Mouse (Mus musculus) adrenal gland, adult (tissue): Measurements from ENCODE around the gene Glud1.

Experiments used
- DNase-seq, 2 experiments: peaks; one replicate each; pipeline ENCODE4 v3.0.0; 2022 to 2023; ENCODE audit warnings: low spot score in 1 of 2; ENCODE audit not compliant: inconsistent age in 2 of 2

Gene Glud1

DNA sequence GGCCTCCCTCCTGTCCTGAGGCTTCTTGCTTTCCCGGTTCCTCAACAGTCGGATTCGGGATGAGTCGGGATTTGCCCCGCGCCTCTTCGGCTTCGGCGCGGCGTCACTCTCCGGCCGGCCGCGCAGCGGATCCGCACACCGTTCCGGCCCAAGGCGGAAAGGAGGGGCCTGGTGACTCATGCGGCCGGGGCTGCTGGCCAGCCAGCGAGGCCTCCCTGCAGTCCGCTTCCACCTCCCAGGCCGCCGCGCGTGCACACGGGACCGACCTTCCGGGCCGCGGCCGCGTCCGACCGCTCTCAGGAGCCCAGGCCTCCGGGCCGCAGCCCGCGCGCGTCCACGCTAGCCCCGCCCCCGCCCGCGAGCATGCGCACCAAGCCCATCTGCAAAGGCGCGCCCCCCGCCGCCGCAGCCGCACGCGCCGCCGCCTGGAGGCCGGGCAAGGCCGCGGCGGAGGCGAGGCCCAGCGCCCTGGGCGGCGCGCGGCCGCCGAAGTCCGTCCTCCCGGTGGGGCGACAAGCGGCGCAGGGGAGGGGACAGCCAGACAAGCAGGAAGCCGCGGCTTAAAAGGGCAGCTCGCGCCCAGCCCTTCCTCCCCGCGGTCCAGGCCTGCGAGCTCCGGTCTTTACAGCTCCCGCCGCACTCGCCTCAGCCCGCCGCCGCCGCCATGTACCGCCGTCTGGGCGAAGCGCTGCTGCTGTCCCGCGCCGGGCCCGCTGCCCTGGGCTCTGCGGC, at the start of gene Glud1, which contains the start of gene Shld2:
TSS of gene Glud1 (plus strand) at position 494 of the 732 bp plus-strand sequence.
TSS of gene Shld2 (minus strand) at position 260 of the 732 bp plus-strand sequence.
- peak; percentile 98 for DNase-seq

DNA sequence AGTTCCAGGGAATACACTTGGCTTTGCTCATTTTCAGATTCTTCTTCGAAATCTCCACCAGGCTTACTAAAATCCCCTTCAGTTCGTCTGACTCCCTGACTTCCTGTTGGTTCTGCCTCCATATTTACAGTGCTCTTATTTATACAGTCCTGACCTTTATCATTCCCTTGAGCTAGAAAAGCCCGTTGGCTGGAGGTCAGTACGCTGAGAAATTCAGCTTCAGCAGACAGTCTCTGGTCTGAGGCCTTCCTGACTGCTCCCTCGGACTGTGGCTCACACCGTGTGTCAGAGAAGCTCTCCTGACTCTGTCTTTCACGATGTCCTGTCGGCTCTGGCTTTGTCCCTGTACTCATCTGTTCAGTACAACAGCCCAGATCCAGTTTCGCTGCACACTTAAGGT, 42.5 kb upstream of the Glud1 start:
- peak; percentile 28 to 72 for DNase-seq

DNA sequence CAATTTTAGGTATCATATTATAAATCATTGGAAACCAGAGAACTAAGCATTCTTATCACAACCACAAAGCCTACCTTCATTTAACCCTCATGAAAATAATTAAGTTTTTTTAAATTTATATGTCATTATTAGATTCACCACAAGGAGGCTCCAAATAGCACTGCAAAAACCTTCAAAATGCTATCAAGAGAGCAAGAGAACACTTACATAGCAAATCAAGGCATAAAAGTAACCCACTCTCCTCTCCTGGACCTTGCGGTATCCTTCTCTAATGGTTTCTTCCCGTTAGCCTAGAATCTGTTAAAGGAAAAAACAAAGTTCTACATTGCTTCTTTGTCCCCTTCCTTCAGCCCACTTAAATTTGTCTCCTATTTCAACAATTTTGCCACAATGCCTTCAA, 37.2 kb upstream of the Glud1 start:
- DNase-seq = peak in 1 of 2 experiments; percentile 47

DNA sequence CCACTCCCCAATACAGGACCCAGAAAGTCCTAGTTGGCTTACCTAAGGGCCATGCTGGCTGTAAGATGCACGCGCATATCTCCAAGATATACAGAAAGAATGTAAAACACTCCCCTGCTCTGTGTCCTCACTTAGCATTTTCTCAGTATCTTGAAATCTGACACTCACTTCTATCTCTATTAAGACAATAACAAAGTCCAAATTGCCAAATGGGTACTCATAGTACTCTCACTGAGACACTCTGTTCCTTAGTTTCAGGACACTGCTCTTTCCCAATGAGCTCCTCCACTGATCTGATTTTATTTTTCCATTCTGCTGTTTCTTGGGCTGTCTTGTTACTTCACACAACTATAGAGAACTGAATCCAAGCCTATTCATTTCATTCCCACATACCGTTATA, 36.4 kb upstream of the Glud1 start:
- no peak for DNase-seq

DNA sequence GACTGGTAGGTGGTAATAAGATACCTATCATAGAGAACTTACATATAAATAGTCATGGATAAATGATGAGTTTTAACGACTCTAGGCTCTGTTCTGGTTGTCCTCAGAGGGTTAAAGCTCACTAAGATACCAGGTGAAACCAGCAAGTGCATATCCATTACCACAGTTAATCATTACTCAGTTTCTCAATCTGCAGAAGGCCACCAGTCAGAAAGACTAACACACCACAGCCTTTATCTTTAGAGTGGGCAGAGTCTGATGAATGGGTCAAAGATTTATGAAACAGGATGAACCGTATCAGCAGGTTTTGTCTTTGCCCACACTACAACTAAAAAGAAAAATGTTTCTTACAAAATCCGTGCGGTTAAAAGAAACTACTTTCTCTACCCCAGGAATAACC, 35.3 kb upstream of the Glud1 start:
- DNase-seq = no peak

DNA sequence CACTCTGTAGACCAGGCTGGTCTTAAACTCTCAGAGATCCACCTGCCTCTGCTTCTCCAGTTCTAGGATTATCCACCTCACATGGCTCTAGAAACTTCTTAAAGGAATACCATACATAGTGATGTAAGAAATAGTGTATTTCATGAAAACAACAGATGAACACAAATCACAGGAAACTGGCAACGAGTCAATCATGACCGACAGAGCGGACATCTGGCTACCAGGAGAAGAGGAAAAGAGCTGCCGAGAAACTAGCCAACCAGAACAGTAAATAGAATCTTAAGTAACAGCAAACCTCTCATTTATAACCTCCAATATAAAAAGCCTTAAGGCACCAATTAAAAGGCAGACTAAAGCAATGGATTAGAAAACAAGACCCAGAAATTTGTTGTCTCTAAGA, 30.8 kb upstream of the Glud1 start:
- no peak for DNase-seq

DNA sequence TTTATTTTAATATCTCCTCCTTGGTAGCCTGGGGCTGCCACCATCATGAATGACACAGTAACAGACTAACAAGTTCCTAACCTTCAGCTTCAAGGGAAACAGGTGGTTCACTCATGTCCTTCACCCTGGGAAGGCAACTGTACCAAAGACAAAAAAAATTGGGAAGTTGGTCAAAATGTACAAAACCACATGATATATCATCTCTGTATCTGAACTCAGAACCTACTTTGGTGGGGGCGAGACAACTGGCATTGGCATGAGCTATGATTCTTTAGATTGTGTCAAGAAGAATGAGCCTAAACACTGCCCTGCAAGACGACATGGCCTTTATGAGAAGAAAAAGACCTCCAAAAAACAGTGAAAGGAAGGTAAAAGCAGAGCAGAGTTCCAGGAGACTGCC, 29.7 kb upstream of the Glud1 start:
- DNase-seq = no peak

DNA sequence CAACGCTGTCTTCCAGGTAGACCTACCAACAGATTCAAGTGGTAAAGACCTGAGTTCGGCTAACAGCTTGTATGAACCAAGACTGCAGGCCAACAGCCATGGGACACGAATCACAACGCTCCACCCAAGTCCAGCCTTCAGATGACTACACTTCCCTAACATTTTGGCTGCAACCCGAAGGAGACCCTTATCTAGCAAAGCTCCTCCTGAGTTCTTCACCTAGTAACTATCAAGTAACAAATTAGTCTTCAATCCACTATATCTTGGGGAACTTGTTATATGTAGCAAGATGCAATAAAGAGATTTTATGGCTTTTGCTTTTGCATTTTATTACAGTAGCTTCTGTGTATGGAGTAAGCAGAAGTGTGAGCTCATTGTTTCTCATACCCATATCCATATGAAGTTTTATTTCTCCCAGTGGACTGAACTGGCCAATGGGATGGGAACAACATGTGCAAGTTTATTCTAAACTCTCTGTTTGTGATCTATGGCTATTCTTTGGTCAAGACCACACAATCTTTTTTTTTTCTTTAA, 28.7 kb upstream of the Glud1 start:
- no peak for DNase-seq

DNA sequence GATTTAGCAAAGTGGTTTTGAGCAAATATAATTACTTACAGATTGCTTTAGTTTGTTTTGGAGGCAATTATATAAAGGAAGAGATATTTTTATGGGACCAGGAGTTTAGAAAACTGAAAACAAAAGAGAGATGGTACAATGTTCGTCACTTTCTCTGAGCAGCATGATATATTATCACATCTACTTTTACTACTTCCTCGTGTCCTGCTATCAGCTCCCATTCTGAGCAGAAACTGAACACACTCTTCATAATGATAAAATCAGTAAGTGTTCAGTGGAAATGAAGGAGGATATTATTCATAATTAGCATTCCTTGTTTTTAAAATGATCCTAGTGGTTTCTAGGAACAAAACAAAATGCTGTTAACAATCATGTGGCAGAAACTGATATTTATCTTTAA, 22.1 kb upstream of the Glud1 start:
- no peak for DNase-seq

DNA sequence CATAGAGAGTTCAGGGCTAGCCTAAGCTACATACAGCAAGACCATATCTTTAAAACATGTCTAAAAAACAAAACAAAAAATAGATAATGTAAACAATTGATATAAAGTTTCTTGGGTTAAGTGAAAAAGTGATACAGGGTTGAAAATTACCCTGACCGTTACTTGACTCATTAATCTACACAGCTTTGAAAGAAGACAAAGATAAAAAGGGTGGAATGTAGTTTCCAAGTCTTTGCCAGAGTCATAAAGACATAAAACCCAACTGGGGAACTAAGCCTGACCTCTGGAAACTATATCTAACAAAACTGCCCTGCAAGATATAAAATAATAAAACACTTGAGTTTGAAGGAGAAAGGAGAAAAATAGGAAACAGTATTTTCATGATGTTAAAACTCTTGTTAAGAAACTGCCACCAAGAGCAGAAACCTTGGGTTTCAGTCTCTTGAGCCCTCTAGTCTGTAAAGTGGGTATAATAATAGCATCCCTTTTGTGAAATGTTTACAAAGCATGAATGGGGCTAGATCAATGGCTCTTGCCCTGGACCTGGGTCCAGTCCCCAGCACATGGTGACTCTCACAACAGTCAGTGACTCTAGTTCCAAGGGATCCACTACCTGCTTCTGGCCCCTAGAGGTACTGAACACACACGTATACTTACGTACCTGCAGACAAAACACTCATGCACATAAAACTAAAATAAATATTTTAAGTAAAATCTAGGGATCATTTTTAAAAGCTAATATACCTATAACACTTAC, 21.1 kb upstream of the Glud1 start:
- DNase-seq = no peak

DNA sequence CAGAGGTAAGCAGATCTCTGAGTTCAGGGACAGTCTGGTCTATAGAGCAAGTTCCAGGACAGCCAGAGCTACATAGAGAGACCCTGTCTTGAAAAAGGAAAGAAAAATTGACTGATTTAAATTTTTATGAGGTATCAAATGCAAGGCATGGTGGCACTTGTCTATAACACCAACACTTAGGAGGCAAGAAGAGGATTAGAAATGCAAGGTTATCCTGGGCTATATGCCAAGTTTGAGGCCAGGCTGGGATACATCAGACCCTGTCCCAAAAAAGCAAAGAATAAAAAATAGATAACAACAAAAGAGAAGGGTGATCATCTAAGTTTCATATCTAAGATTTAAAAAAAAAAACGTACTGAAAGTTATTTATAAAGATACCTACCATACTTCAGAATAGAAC, 20.3 kb upstream of the Glud1 start:
- no peak for DNase-seq

DNA sequence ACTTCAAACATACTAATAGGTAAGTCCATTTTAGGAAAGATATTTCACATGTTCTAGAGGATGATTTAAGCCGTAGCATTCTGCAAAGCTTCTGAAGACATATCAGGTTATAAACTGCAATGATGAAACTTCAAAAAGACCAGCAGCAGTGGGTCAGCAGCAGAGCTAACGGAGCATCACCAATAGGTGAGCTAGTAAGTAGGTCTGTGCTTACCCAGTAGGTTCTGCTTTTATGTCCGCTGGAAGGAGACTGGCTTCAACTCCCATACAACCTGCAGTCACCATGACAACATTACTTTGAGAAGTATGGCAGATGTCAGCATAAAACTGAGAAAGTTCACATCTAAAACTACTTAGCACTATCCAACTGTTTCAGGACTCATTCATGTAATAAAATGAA, 16.9 kb upstream of the Glud1 start:
- DNase-seq = no peak

DNA sequence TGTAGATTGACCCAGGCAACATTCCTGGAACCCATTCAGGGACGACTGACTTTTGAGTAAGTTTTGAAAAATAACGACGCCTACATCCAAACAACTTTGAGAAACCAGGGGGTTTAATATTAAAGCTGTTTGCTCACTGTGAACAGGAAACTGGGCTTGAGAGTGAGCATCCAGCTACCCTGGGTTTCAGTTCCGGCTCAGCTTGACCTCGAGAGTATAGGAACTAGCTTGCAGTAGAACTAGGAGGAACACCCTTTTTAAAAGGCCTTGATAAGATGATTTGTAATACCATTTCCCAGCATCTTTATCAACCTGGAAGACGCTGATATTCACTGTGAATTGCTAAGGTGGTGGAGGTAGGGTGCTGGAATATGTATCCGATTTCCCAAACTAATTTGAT, 14.2 kb upstream of the Glud1 start:
- DNase-seq = no peak

DNA sequence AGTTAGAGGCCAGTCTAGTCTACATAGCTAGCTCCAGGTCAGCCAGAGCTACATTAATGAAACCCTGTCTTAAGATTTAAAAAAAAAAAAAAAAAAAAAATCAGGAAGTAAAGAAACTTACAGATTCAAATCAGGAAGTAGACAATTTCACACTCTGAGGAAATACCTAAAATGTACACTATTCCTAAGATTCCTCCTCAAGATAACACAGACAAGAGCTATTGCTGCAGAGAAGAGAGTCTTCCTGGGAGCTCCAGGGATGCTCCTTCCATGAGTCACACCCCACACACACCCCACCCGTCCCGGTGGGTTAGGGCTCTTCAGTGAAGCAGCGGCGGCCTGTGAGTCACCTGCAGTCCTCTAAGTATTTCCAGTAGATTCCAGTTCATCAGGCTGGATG, 13.5 kb upstream of the Glud1 start:
- peak; percentile 71 to 72 for DNase-seq

DNA sequence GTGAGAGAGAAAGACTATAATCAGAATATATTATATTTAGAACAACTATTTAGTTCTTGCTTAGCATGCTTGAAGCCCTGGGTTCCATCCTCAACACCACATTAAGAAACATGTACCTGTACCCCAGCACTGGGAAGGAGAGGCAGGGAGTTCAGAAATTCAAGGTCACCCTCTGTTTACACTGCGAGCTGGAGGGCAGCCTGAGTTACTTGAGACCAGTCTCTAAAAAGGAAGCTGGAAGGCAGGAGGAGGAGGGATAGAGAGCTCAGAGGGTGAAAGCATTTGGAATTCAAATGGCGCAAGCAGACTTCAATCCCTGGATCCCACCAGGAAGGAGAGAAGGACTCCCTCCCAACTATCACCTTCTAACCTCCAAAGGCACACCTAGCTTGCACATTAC, 12.9 kb upstream of the Glud1 start:
- DNase-seq = peak in 1 of 2 experiments; percentile 44

DNA sequence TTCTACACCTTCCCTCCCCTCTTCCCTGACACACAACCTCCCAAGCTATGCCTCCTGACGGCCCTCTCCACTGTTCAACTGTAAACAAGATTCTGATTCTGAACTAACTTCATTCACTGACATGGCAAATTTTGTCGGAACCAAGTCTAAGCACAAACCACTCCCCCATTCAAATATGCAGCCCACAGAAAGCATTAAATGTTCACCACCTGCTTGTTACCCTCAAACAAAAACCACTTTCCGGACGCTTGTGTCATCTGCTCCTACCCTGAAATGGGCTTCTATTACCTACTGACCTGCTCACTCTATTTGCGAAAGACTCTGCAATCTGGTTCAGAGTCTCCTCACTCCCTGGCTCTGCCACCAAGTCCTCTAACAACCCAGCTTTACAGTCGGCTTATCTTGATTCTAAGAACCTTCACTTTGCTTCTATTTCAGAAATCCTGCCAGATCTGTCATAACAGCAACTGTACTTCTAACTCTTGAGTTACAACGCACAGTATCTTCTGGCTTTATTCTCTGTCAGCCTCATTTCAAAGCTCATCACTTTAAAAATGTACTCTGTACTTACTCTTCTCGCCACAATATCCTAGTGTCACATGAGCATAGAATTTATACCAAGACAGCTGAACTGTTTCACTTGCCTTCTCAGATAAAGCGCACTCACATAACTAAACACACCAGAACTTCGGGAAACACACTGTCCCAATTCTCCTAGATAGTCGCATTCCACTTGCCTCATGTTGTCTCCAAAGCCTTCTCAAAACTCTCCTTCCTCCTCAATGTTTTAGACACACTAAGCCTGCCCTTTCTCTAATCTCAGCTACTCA, 11.4 kb upstream of the Glud1 start:
- DNase-seq = no peak

DNA sequence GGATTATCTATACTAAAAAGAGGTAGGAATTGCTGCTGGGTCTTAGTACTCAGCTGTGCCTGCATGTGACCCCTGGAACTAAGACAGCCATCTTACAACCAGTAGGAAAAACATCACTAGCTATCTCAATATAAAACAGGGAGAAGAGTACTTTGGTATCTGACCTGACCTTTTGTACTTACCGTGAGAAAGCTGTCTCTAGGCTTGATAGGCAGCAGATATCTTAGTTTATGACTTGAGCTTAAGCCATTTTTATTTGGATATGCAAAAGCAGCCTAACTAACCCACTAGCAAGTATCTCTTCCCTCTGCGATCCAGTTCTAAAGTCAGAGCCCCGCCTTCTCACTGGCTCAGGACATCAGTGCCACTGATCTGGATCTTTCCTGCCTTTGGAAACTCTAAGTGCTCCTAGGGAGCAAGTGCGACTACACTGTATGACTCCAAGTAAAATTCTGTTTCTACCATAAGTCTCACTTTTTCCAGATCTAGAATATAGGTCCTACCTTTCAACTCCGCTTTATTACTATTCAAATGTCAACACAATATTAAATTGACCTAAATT, 7.8 kb upstream of the Glud1 start:
- no peak for DNase-seq

DNA sequence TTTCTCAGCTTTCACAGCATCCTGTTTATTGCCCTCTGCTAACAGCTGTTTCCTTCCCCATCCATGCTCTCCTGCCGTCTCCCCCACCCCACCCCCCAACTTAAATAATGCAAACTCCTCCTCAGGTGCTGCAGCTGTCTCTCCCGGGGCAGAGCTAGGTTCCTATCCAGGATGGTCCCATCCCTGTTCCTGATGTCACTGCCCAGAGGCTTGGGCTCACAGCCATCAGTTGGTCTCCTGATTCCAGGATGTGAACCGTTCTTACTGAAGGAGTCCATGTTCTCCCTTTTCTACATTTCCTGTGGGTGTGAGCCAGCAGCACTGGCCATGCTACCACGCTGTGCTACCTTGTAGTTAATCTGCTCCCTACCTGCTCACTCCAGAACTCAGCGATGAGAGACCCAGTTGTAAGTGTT, 7.3 kb upstream of the Glud1 start:
- DNase-seq = no peak

DNA sequence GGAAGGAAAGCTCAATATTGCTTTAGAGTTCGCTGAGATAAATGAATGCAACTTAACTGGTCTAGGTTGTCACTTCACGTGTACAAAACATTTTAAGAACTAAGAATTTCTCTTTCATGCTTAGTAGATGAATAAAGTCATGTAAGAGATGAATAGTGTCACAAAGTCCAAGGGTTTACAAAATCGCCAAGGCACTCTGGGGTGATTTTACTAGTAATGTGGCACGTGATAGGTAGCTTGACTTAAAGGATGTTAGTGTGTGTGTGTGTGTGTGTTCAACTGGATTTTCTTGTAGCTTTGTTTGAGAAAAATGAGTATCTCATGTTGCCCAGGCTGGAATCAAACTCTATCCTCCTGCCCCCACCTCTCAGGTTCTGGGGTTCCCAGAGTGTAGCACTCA, 1.3 kb upstream of the Glud1 start:
- DNase-seq = no peak

DNA sequence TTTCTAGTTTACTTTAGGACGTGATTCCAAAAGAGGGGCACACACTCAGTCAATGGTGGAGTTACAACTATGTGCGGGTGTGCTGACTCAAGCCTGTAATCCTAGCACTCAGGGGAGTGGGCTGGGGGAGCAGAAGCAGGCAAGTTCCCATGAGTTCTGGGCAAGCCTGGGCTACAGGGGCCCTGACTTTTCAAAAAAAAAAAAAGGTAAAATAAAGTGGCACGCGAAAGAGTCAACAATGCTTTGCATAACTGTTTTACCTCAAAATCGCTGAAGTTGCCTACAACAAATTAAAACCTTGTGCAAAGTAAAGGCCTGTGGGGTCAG, 657 bp upstream of the Glud1 start:
- no peak for DNase-seq

DNA sequence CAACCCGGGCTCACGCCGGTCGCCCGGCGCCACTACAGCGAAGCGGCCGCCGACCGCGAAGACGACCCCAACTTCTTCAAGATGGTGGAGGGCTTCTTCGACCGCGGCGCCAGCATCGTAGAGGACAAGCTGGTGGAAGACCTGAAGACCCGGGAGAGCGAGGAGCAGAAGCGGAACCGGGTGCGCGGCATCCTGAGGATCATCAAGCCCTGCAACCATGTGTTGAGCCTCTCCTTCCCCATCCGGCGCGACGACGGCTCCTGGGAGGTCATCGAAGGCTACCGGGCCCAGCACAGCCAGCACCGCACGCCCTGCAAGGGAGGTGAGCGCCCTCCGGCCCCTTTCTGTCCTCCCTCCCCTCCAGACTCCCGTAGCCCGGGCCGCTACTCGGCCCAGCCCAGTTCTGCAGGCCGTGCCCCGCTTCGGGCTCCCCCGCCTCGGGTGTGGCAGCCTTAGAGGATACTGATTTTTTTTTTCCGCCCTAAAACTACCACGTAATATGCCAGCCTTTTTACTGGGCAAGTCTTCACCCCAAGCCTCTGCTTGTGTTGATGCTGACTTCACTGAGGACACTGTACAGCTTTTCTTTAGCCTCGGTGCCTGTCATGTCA, 599 bp downstream of the Glud1 start:
- DNase-seq = peak; percentile 75 to 90
